ENCODE assay signal across 8 mouse cellular contexts in the genomic region with DNA sequence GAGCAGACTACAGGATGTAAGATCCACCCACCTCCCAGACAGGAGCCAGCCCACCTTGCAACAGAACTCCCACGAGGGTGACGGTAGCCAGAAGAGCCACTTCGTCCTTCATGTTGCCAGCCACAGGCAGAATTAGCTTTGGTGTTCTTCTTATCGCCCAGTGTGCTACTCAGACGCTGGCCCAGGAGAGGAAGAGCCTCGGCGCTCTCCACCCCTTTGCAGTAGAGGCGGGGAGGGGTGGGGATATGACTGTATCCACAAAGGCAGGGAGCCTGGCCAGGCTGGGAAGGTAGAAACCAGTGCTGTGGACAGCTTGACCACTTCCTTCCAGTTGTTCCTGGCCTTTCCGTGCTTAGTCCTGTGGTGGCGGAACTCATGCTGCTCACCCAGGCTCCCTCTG. TPM values are rescaled to one million over a fixed set of nuclear protein-coding genes. Genes with fewer than 3 reads are reported as not detected.
DNase-seq lines count a peak whose midpoint lies in the region; ATAC-seq and TF ChIP-seq lines count a peak whose summit lies in the region.

A gene (minus strand): TSS at position 293 of the 400 bp plus-strand sequence.

- peak within 1 kb of the TSS; percentile 92 for H3K4me2 ChIP-seq in forebrain, embryonic 13.5 days
- H3K4me2 ChIP-seq in kidney, embryonic 16.5 days (replicated peaks; ENCODE audit: low read depth, low read length) = peak within 1 kb of the TSS; percentile 96

- no peak for ATAC-seq in forebrain, embryonic 13.5 days
- no peak for ATAC-seq in kidney, embryonic 16.5 days (ENCODE audit: low FRiP score, low TSS enrichment)

- 45% methylated on average over 10 of the region's 10 CpGs for WGBS in forebrain, embryonic 13.5 days
- WGBS in kidney, embryonic 16.5 days = 50% methylated on average over 10 of the region's 10 CpGs
- WGBS in midbrain, embryonic 10.5 days = 46% methylated on average over 10 of the region's 10 CpGs
- WGBS in cerebellum, adult 2 months = 77% methylated on average over 10 of the region's 10 CpGs

- H3K4me3 ChIP-seq in forebrain, embryonic 13.5 days = peak within 1 kb of the TSS; percentile 64
- H3K4me3 ChIP-seq in kidney, embryonic 16.5 days (ENCODE audit: low read length) = peak within 1 kb of the TSS; percentile 65
- peak within 1 kb of the TSS; percentile 77 for H3K4me3 ChIP-seq in midbrain, embryonic 10.5 days
- H3K4me3 ChIP-seq in cerebellum, adult 2 months (replicated peaks; ENCODE audit: insufficient read depth, low read depth, low read length) = no peak within 1 kb of the TSS

- no peak for TF ChIP-seq POLR2A in cerebellum, adult 2 months (IDR thresholded peaks at IDR 0.05; ENCODE audit: borderline replicate concordance, insufficient read depth, low read length)

- no peak within 1 kb of the TSS for H3K27ac ChIP-seq in forebrain, embryonic 13.5 days
- H3K27ac ChIP-seq in kidney, embryonic 16.5 days (ENCODE audit: low read length) = no peak within 1 kb of the TSS
- no peak within 1 kb of the TSS for H3K27ac ChIP-seq in midbrain, embryonic 10.5 days (replicated peaks)
- H3K27ac ChIP-seq in cerebellum, adult 2 months (ENCODE audit: insufficient read depth, low read length) = no peak within 1 kb of the TSS

- H3K27me3 ChIP-seq in forebrain, embryonic 13.5 days = peaks cover 27% of the 10 kb centered on the region
- H3K27me3 ChIP-seq in kidney, embryonic 16.5 days (ENCODE audit: insufficient read depth, low read length) = peaks cover 14% of the 10 kb centered on the region; the same call in 1 of the 2 replicates
- peaks cover 55% of the 10 kb centered on the region for H3K27me3 ChIP-seq in midbrain, embryonic 10.5 days (ENCODE audit: low read depth, poor library complexity, severe bottlenecking)
- H3K27me3 ChIP-seq in cerebellum, adult 2 months (ENCODE audit: control insufficient read depth, insufficient read depth, low read length) = no peaks in the 10 kb centered on the region

- DNase-seq in urinary bladder, adult 2 months (ENCODE audit: low spot score) = no peak
- DNase-seq in urinary bladder, adult 18-20 months (ENCODE audit: low spot score in 2 of 2) = no peak
- DNase-seq in midbrain, embryonic 10.5 days (ENCODE audit: low spot score) = no peak
- no peak for DNase-seq in spleen, adult 12 weeks (ENCODE audit: low spot score)
- no peak for DNase-seq in ovary, adult 18-20 months (ENCODE audit: low spot score)
- no peak for DNase-seq in cerebellum, adult 2 months

- peaks cover 21% of the 10 kb centered on the region for H3K36me3 ChIP-seq in forebrain, embryonic 13.5 days (ENCODE audit: poor library complexity, severe bottlenecking)
- peaks cover 18% of the 10 kb centered on the region for H3K36me3 ChIP-seq in kidney, embryonic 16.5 days (ENCODE audit: insufficient read depth, low read length)
- peaks cover 22% of the 10 kb centered on the region for H3K36me3 ChIP-seq in midbrain, embryonic 10.5 days

- H3K9ac ChIP-seq in forebrain, embryonic 13.5 days = no peak within 1 kb of the TSS
- peak within 1 kb of the TSS; percentile 71; the same call in 1 of the 2 replicates for H3K9ac ChIP-seq in kidney, embryonic 16.5 days (replicated peaks; ENCODE audit: low read length)

- H3K4me1 ChIP-seq in forebrain, embryonic 13.5 days = peaks cover 18% of the 10 kb centered on the region
- peaks cover 14% of the 10 kb centered on the region; the same call in 1 of the 2 replicates for H3K4me1 ChIP-seq in kidney, embryonic 16.5 days (ENCODE audit: insufficient read depth, low read length)
- H3K4me1 ChIP-seq in midbrain, embryonic 10.5 days = peaks cover 21% of the 10 kb centered on the region
- peaks cover 6% of the 10 kb centered on the region; the same call in 1 of the 2 replicates for H3K4me1 ChIP-seq in cerebellum, adult 2 months (ENCODE audit: control insufficient read depth, insufficient read depth, low read length)

- no peak for TF ChIP-seq CTCF in cerebellum, adult 2 months (IDR thresholded peaks at IDR 0.05; ENCODE audit: borderline replicate concordance, insufficient read depth, low read depth, low read length)

- no peaks in the 10 kb centered on the region for H3K9me3 ChIP-seq in forebrain, embryonic 13.5 days (replicated peaks)
- H3K9me3 ChIP-seq in kidney, embryonic 16.5 days (ENCODE audit: low read length) = no peaks in the 10 kb centered on the region
- no peaks in the 10 kb centered on the region for H3K9me3 ChIP-seq in midbrain, embryonic 10.5 days (replicated peaks)

RNA-seq across cellular contexts. Expression of the gene that starts here (rescaled TPM):
- 16.8 and 36.1 TPM in 2 replicates for polyA plus RNA-seq in urinary bladder, adult 2 months (2012; rRNA removed)
- 1.1 and 1.2 TPM in 2 replicates for polyA plus RNA-seq in forebrain, embryonic 13.5 days (2015; fragmentation: Nextera tagmentation; extraction: Ambion mirVana)
- polyA plus RNA-seq in kidney, embryonic 16.5 days (2015; fragmentation: Nextera tagmentation; extraction: Ambion mirVana) = 2.5 and 2.8 TPM in 2 replicates
- polyA plus RNA-seq in midbrain, embryonic 10.5 days (2016; fragmentation: Nextera tagmentation; extraction: Ambion mirVana) = 0.75 and 1.2 TPM in 2 replicates
- 9.0 and 12.8 TPM in 2 replicates for polyA plus RNA-seq in cerebellum, adult 2 months (2012; rRNA removed)
